Mouse (Mus musculus) neural tube, embryonic 11.5 days (tissue): Measurements from ENCODE around the gene Ywhae. TPM values are rescaled to one million over a fixed set of nuclear protein-coding genes. Genes with fewer than 3 reads are reported as not detected.

ENCODE experiments used
- ATAC-seq: fragments of 200-750 bp; cut with Nextera tagmentation; 2 replicates; pipeline ENCODE4 v1.8.0; 2017; ENCODE audit warnings: moderate number of reproducible peaks, mild to moderate bottlenecking, moderate TSS enrichment, moderate library complexity; ENCODE audit not compliant: insufficient read depth, low FRiP score, low TSS enrichment
- DNase-seq: peaks from one replicate; pipeline ENCODE4 v3.0.0-alpha.2; 2015; ENCODE audit warnings: low spot score
- H3K27ac ChIP-seq: fragments of 300-500 bp; sonication (generic); 2 replicates; pipeline ENCODE4 v1.5.1; 2014; ENCODE audit warnings: low read depth, mild to moderate bottlenecking, low read length
- H3K27me3 ChIP-seq: fragments of 300-500 bp; sonication (generic); 2 replicates; pipeline ENCODE4 v1.6.1; 2014; ENCODE audit warnings: mild to moderate bottlenecking, low read length, mixed read lengths; ENCODE audit not compliant: control insufficient read depth, insufficient read depth
- H3K36me3 ChIP-seq: fragments of 300-500 bp; sonication (generic); 2 replicates; pipeline ENCODE4 v1.6.1; 2014; ENCODE audit warnings: mild to moderate bottlenecking, low read length, moderate library complexity, mixed read lengths; ENCODE audit not compliant: control insufficient read depth, insufficient read depth
- H3K4me1 ChIP-seq: fragments of 300-500 bp; sonication (generic); 2 replicates; pipeline ENCODE4 v1.6.1; 2014; ENCODE audit warnings: low read length, mixed read lengths; ENCODE audit not compliant: control insufficient read depth, insufficient read depth
- H3K4me2 ChIP-seq: fragments of 300-500 bp; sonication (generic); 2 replicates; pipeline ENCODE4 v1.6.1; 2014; ENCODE audit warnings: low read depth, mild to moderate bottlenecking, moderate library complexity
- H3K4me3 ChIP-seq: fragments of 300-500 bp; sonication (generic); 2 replicates; pipeline ENCODE4 v1.5.1; 2014; ENCODE audit warnings: low read depth, low read length
- H3K9ac ChIP-seq: fragments of 300-500 bp; sonication (generic); 2 replicates; pipeline ENCODE4 v1.6.1; 2014; ENCODE audit warnings: mild to moderate bottlenecking, low read length
- H3K9me3 ChIP-seq: fragments of 300-500 bp; sonication (generic); 2 replicates; pipeline ENCODE4 v1.6.1; 2016; ENCODE audit warnings: low read length; ENCODE audit not compliant: control insufficient read depth
- WGBS: fragments of 180-500 bp; shearing (Covaris S2); extraction: QIAGEN DNeasy Blood & Tissue Kit; methylation state at CpG from one replicate; pipeline ENCODE4 v1.1.7; 2014; 5-methylcytosine and 5-hydroxymethylcytosine counted together
- polyA plus RNA-seq: library from polyadenylated mRNA; unstranded; fragments of >200 nt; fragmentation: Nextera tagmentation; extraction: Ambion mirVana; gene quantifications from 2 replicates; pipeline ENCODE4 v1.2.1, GENCODE M21; 2014

The Ywhae gene
- polyA plus RNA-seq, 1 experiment from 2014 or later, result 1,480 TPM

GRCm38 (mm10) chr11:75768091-75768989, 35.7 kb downstream of the Ywhae start:
- Histone ChIP-seq H3K27ac (no peak overlapping the region), H3K4me2 (no peak overlapping the region), H3K4me3 (no peak overlapping the region), H3K9ac (no peak overlapping the region), H3K27me3 (no peaks in the 10 kb centered on the region), H3K9me3 (no peaks in the 10 kb centered on the region), H3K36me3 (peaks cover 7% of the 10 kb centered on the region), H3K4me1 (no peaks in the 10 kb centered on the region)
- 65% methylated on average over 6 of the region's 6 CpGs for WGBS
- ATAC-seq, result no peak
- DNase-seq, result no peak

- Histone ChIP-seq H3K9ac (no peak overlapping the region), H3K4me2 (peak overlapping the region; percentile 1; the same call in 1 of the 2 replicates), H3K36me3 (peaks cover 7% of the 10 kb centered on the region), H3K27me3 (no peaks in the 10 kb centered on the region), H3K4me1 (no peaks in the 10 kb centered on the region), H3K27ac (no peak overlapping the region), H3K4me3 (no peak overlapping the region), H3K9me3 (no peaks in the 10 kb centered on the region)
- DNase-seq (peak; percentile 80), ATAC-seq (peak; percentile 90)
- under 1% methylated on average over 23 of the region's 23 CpGs for WGBS
Measured at GRCm38 (mm10) chr11:75769206-75769605, 36.5 kb downstream of the Ywhae start.

- no peak overlapping the region for H3K9ac ChIP-seq
- no peaks in the 10 kb centered on the region for H3K27me3 ChIP-seq
- H3K4me3 ChIP-seq, result no peak overlapping the region
- H3K4me1 ChIP-seq, result no peaks in the 10 kb centered on the region
- DNase-seq, result no peak
- H3K9me3 ChIP-seq, result no peaks in the 10 kb centered on the region
- no peaks in the 10 kb centered on the region for H3K36me3 ChIP-seq
- no peak for ATAC-seq
- no peak overlapping the region for H3K27ac ChIP-seq
- WGBS, result 78% methylated on average over 5 of the region's 5 CpGs
- H3K4me2 ChIP-seq, result no peak overlapping the region
Measured at GRCm38 (mm10) chr11:75772562-75772961, 39.9 kb downstream of the Ywhae start.

- no peak for DNase-seq
- 88% methylated on average over 1 of the region's 1 CpGs for WGBS
- Histone ChIP-seq H3K4me3 (no peak overlapping the region), H3K4me2 (no peak overlapping the region), H3K9me3 (no peaks in the 10 kb centered on the region), H3K4me1 (no peaks in the 10 kb centered on the region), H3K27me3 (no peaks in the 10 kb centered on the region), H3K36me3 (no peaks in the 10 kb centered on the region), H3K27ac (no peak overlapping the region), H3K9ac (no peak overlapping the region)
- ATAC-seq, result no peak
Measured at GRCm38 (mm10) chr11:75775919-75776318, 43.2 kb downstream of the Ywhae start.

GRCm38 (mm10) chr11:75781919-75782318, 49.2 kb downstream of the Ywhae start:
- no peaks in the 10 kb centered on the region for H3K36me3 ChIP-seq
- H3K27ac ChIP-seq, result no peak overlapping the region
- no peak overlapping the region for H3K4me3 ChIP-seq
- H3K9me3 ChIP-seq, result no peaks in the 10 kb centered on the region
- H3K4me2 ChIP-seq, result no peak overlapping the region
- ATAC-seq (no peak), DNase-seq (peak; percentile 80)
- no peak overlapping the region for H3K9ac ChIP-seq
- no peaks in the 10 kb centered on the region for H3K4me1 ChIP-seq
- WGBS, result 32% methylated on average over 6 of the region's 6 CpGs
- H3K27me3 ChIP-seq, result no peaks in the 10 kb centered on the region

GRCm38 (mm10) chr11:75783799-75784198, 51.1 kb downstream of the Ywhae start:
- ATAC-seq (no peak), DNase-seq (no peak)
- WGBS, result 88% methylated on average over 5 of the region's 5 CpGs
- Histone ChIP-seq H3K9ac (no peak overlapping the region), H3K4me1 (no peaks in the 10 kb centered on the region), H3K36me3 (no peaks in the 10 kb centered on the region), H3K9me3 (no peaks in the 10 kb centered on the region), H3K4me2 (no peak overlapping the region), H3K27ac (no peak overlapping the region), H3K27me3 (no peaks in the 10 kb centered on the region), H3K4me3 (no peak overlapping the region)

- Histone ChIP-seq H3K36me3 (no peaks in the 10 kb centered on the region), H3K9me3 (no peaks in the 10 kb centered on the region), H3K9ac (no peak overlapping the region), H3K27ac (no peak overlapping the region), H3K27me3 (no peaks in the 10 kb centered on the region), H3K4me3 (no peak overlapping the region), H3K4me1 (no peaks in the 10 kb centered on the region), H3K4me2 (no peak overlapping the region)
- no peak for DNase-seq
- 75% methylated on average over 8 of the region's 8 CpGs for WGBS
- ATAC-seq, result no peak
Measured at GRCm38 (mm10) chr11:75785897-75786296, 53.2 kb downstream of the Ywhae start.

- H3K4me3 ChIP-seq, result no peak overlapping the region
- H3K36me3 ChIP-seq, result no peaks in the 10 kb centered on the region
- no peak overlapping the region for H3K27ac ChIP-seq
- ATAC-seq, result no peak
- H3K27me3 ChIP-seq, result peaks cover 39% of the 10 kb centered on the region
- no peaks in the 10 kb centered on the region for H3K9me3 ChIP-seq
- H3K4me2 ChIP-seq, result no peak overlapping the region
- DNase-seq, result no peak
- no peaks in the 10 kb centered on the region; the same call in 1 of the 2 replicates for H3K4me1 ChIP-seq
- WGBS, result 72% methylated on average over 5 of the region's 5 CpGs
- no peak overlapping the region for H3K9ac ChIP-seq
Measured at GRCm38 (mm10) chr11:75792535-75792934, 59.9 kb downstream of the Ywhae start.

GRCm38 (mm10) chr11:75793351-75793750, 60.7 kb downstream of the Ywhae start:
- Histone ChIP-seq H3K9ac (no peak overlapping the region), H3K27me3 (peaks cover 39% of the 10 kb centered on the region)
- WGBS, result 71% methylated on average over 5 of the region's 5 CpGs

More at GRCm38 (mm10) chr11:75793351-75793750, 60.7 kb downstream of the Ywhae start:
- H3K4me1 ChIP-seq, result no peaks in the 10 kb centered on the region; the same call in 1 of the 2 replicates
- no peak overlapping the region for H3K27ac ChIP-seq
- no peak for ATAC-seq
- no peaks in the 10 kb centered on the region for H3K36me3 ChIP-seq
- H3K4me2 ChIP-seq, result no peak overlapping the region
- no peak overlapping the region for H3K4me3 ChIP-seq
- no peak for DNase-seq
- H3K9me3 ChIP-seq, result no peaks in the 10 kb centered on the region
